Mouse (Mus musculus) liver, embryonic 11.5 days (tissue): ENCODE data around the gene Uba6. TPM values are rescaled to one million over a fixed set of nuclear protein-coding genes. Genes with fewer than 3 reads are reported as not detected.

ENCODE experiments used
- ATAC-seq: fragments of 200-750 bp; cut with Nextera tagmentation; replicated peaks from 2 replicates; pipeline ENCODE4 v1.8.0; 2017; ENCODE audit warnings: moderate number of reproducible peaks, mild to moderate bottlenecking, moderate TSS enrichment, moderate library complexity; ENCODE audit not compliant: low FRiP score
- DNase-seq: peaks from one replicate; pipeline ENCODE4 v3.0.0-alpha.2; 2017; ENCODE audit warnings: low spot score
- H3K27ac ChIP-seq: fragments of 300-500 bp; sonication (generic); 2 replicates; pipeline ENCODE4 v1.5.1; 2014; ENCODE audit warnings: mild to moderate bottlenecking, low read depth, low read length, control low read depth
- H3K27me3 ChIP-seq: fragments of 300-500 bp; sonication (generic); replicated peaks from 2 replicates; pipeline ENCODE4 v1.6.1; 2014; ENCODE audit warnings: low read length, mixed read lengths; ENCODE audit not compliant: control insufficient read depth, insufficient read depth
- H3K36me3 ChIP-seq: fragments of 300-500 bp; sonication (generic); 2 replicates; pipeline ENCODE4 v1.6.1; 2014; ENCODE audit warnings: mild to moderate bottlenecking, low read length, moderate library complexity, mixed read lengths; ENCODE audit not compliant: control insufficient read depth, insufficient read depth
- H3K4me1 ChIP-seq: fragments of 300-500 bp; sonication (generic); replicated peaks from 2 replicates; pipeline ENCODE4 v1.6.1; 2014; ENCODE audit warnings: low read length, mixed read lengths; ENCODE audit not compliant: control insufficient read depth, insufficient read depth
- H3K4me2 ChIP-seq: fragments of 300-500 bp; sonication (generic); 2 replicates; pipeline ENCODE4 v1.6.1; 2014; ENCODE audit warnings: mild to moderate bottlenecking, control low read depth, moderate library complexity
- H3K4me3 ChIP-seq: fragments of 300-500 bp; sonication (generic); 2 replicates; pipeline ENCODE4 v1.5.1; 2014; ENCODE audit warnings: low read depth, low read length, control low read depth
- H3K9ac ChIP-seq: fragments of 300-500 bp; sonication (generic); 2 replicates; pipeline ENCODE4 v1.6.1; 2014; ENCODE audit warnings: low read depth, low read length, control low read depth
- H3K9me3 ChIP-seq: fragments of 300-500 bp; sonication (generic); 2 replicates; pipeline ENCODE4 v1.6.1; 2016; ENCODE audit warnings: low read length, inconsistent platforms, mixed read lengths; ENCODE audit not compliant: control insufficient read depth
- WGBS: fragments of 180-500 bp; shearing (Covaris S2); extraction: QIAGEN DNeasy Blood & Tissue Kit; methylation state at CpG from one replicate; pipeline ENCODE4 v1.1.7; 2014; 5-methylcytosine and 5-hydroxymethylcytosine counted together
- polyA plus RNA-seq: library from polyadenylated mRNA; unstranded; fragments of >200 nt; fragmentation: Nextera tagmentation; extraction: Ambion mirVana; gene quantifications from 2 replicates; pipeline ENCODE4 v1.2.1, GENCODE M21; 2014

Uba6 gene
- polyA plus RNA-seq, 1 experiment from 2014 or later = 14.7 TPM

- DNase-seq (no peak), ATAC-seq (no peak)
- 96% methylated on average over 1 of the region's 1 CpGs for WGBS
- Histone ChIP-seq H3K9me3 (no peaks in the 10 kb centered on the region), H3K27me3 (no peaks in the 10 kb centered on the region), H3K4me2 (no peak overlapping the region), H3K27ac (no peak overlapping the region), H3K4me1 (no peaks in the 10 kb centered on the region), H3K9ac (no peak overlapping the region), H3K4me3 (no peak overlapping the region), H3K36me3 (peaks cover 5% of the 10 kb centered on the region; the same call in 1 of the 2 replicates)
Measured at GRCm38 (mm10) chr5:86128749-86129148, 43.9 kb downstream of the Uba6 start.

GRCm38 (mm10) chr5:86118457-86119094 is 54.0 kb downstream of the Uba6 start:
- Histone ChIP-seq H3K9ac (no peak overlapping the region), H3K9me3 (no peaks in the 10 kb centered on the region), H3K4me2 (no peak overlapping the region), H3K27ac (no peak overlapping the region), H3K36me3 (peaks cover 3% of the 10 kb centered on the region; the same call in 1 of the 2 replicates), H3K27me3 (no peaks in the 10 kb centered on the region), H3K4me1 (no peaks in the 10 kb centered on the region), H3K4me3 (no peak overlapping the region)
- DNase-seq (no peak), ATAC-seq (no peak)
- WGBS = 91% methylated on average over 9 of the region's 9 CpGs

GRCm38 (mm10) chr5:86113997-86114396 is 58.6 kb downstream of the Uba6 start:
- ATAC-seq (no peak), DNase-seq (no peak)
- 74% methylated on average over 1 of the region's 1 CpGs for whole genome bisulfite sequencing
- no peak overlapping the region for H3K9ac ChIP-seq
- H3K4me3 ChIP-seq = no peak overlapping the region
- peaks cover 2% of the 10 kb centered on the region; the same call in 1 of the 2 replicates for H3K36me3 ChIP-seq
- H3K4me1 ChIP-seq = no peaks in the 10 kb centered on the region
- no peak overlapping the region for H3K27ac ChIP-seq
- H3K9me3 ChIP-seq = no peaks in the 10 kb centered on the region
- no peaks in the 10 kb centered on the region for H3K27me3 ChIP-seq
- no peak overlapping the region for H3K4me2 ChIP-seq

- Histone ChIP-seq H3K9me3 (no peaks in the 10 kb centered on the region), H3K9ac (no peak overlapping the region), H3K27ac (no peak overlapping the region), H3K4me3 (no peak overlapping the region), H3K4me1 (no peaks in the 10 kb centered on the region), H3K27me3 (no peaks in the 10 kb centered on the region), H3K36me3 (0 out of 2 replicates have a peak, but pooled peaks cover 2% of the 10 kb centered on the region), H3K4me2 (no peak overlapping the region)
- no peak for DNase-seq
- no peak for ATAC-seq
- 81% methylated on average over 2 of the region's 2 CpGs for WGBS
Measured at GRCm38 (mm10) chr5:86113037-86113436, 59.6 kb downstream of the Uba6 start.

- Histone ChIP-seq H3K27ac (no peak overlapping the region), H3K9me3 (no peaks in the 10 kb centered on the region), H3K36me3 (0 out of 2 replicates have a peak, but pooled peaks cover 2% of the 10 kb centered on the region), H3K4me3 (no peak overlapping the region), H3K4me2 (no peak overlapping the region), H3K27me3 (no peaks in the 10 kb centered on the region), H3K4me1 (no peaks in the 10 kb centered on the region), H3K9ac (no peak overlapping the region)
- DNase-seq (no peak), ATAC-seq (no peak)
- 85% methylated on average over 1 of the region's 1 CpGs for WGBS
Measured at GRCm38 (mm10) chr5:86111074-86111473, 61.5 kb downstream of the Uba6 start.

GRCm38 (mm10) chr5:86106610-86107009 is 66.0 kb downstream of the Uba6 start:
- no peak overlapping the region for H3K27ac ChIP-seq
- no peak overlapping the region for H3K9ac ChIP-seq
- DNase-seq (no peak), ATAC-seq (no peak)
- no peak overlapping the region for H3K4me3 ChIP-seq
- H3K9me3 ChIP-seq = no peaks in the 10 kb centered on the region
- no peaks in the 10 kb centered on the region for H3K4me1 ChIP-seq
- no peak overlapping the region for H3K4me2 ChIP-seq
- 0 out of 2 replicates have a peak, but pooled peaks cover 2% of the 10 kb centered on the region for H3K36me3 ChIP-seq
- 80% methylated on average over 2 of the region's 2 CpGs for WGBS
- H3K27me3 ChIP-seq = no peaks in the 10 kb centered on the region

- Histone ChIP-seq H3K4me1 (no peaks in the 10 kb centered on the region), H3K9me3 (no peaks in the 10 kb centered on the region), H3K4me2 (no peak overlapping the region), H3K9ac (no peak overlapping the region), H3K27me3 (no peaks in the 10 kb centered on the region), H3K36me3 (no peaks in the 10 kb centered on the region), H3K27ac (no peak overlapping the region), H3K4me3 (no peak overlapping the region)
- 97% methylated on average over 2 of the region's 2 CpGs for WGBS
- DNase-seq (no peak), ATAC-seq (no peak)
Measured at GRCm38 (mm10) chr5:86102176-86102575, 70.4 kb downstream of the Uba6 start.

GRCm38 (mm10) chr5:86100621-86101020 is 72.0 kb downstream of the Uba6 start:
- no peak overlapping the region for H3K4me3 ChIP-seq
- no peaks in the 10 kb centered on the region for H3K36me3 ChIP-seq
- no peak overlapping the region for H3K4me2 ChIP-seq
- no peaks in the 10 kb centered on the region for H3K27me3 ChIP-seq
- no peak for ATAC-seq
- H3K9ac ChIP-seq = no peak overlapping the region
- WGBS = 66% methylated on average over 3 of the region's 3 CpGs
- H3K9me3 ChIP-seq = no peaks in the 10 kb centered on the region
- DNase-seq = no peak
- no peaks in the 10 kb centered on the region for H3K4me1 ChIP-seq
- no peak overlapping the region for H3K27ac ChIP-seq

GRCm38 (mm10) chr5:86098988-86099387 is 73.6 kb downstream of the Uba6 start:
- DNase-seq = no peak
- no peak for ATAC-seq
- 56% methylated on average over 3 of the region's 3 CpGs for WGBS

More at GRCm38 (mm10) chr5:86098988-86099387, 73.6 kb downstream of the Uba6 start:
- Histone ChIP-seq H3K4me2 (no peak overlapping the region), H3K9me3 (no peaks in the 10 kb centered on the region), H3K27ac (no peak overlapping the region), H3K27me3 (no peaks in the 10 kb centered on the region), H3K9ac (no peak overlapping the region), H3K4me1 (no peaks in the 10 kb centered on the region; the same call in 1 of the 2 replicates), H3K36me3 (no peaks in the 10 kb centered on the region), H3K4me3 (no peak overlapping the region)
